Mouse (Mus musculus) urinary bladder, postnatal 14 days (tissue): ENCODE data around the gene Lactb.

ENCODE experiments used
- DNase-seq: peaks from one replicate; pipeline ENCODE4 v3.0.0; 2021; ENCODE audit warnings: low spot score

The Lactb gene

DNA sequence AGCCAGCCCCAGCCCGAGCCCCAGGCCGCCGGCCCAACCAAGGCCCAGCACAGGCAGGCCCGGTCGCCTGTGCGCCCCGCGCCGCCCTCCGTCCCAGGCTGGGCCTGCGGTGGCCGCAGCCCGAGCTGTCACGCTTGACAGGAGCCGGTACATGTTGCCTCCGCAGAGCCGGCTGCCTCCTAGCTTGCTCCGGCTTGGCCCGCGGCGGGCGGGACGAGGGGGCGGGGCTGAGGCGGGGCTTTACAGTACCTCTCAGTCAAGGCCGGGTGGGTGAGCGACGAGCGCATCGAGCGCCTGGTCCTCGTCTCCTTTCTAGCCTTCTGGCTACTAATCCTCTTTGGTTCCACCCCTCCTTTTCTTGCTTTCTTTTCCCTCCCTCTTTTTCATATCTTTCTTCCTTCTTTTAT lies at the start of gene Lactb:
Gene Lactb (minus strand): TSS at position 246 of the 407 bp plus-strand sequence.
- peak; percentile 97 for DNase-seq

DNA sequence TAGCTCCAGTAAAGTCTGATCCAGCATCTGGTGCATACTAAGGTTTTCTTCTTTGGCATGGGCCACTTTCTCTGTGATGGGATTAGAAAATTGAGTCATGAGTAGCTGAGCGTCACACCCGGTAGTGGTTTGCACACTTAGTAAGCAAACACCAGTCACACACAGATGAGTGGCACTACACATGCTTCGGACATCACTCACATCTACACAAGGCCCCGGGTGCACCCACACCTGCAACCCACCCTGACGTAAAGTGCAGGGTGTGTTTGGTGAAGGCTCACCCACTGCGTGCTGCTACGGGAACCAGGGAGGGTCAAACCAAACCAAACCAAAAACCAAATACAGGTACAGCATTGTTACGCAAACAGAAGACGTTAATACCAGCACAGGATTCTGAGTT lies 48.1 kb upstream of the Lactb start:
- no peak for DNase-seq

DNA sequence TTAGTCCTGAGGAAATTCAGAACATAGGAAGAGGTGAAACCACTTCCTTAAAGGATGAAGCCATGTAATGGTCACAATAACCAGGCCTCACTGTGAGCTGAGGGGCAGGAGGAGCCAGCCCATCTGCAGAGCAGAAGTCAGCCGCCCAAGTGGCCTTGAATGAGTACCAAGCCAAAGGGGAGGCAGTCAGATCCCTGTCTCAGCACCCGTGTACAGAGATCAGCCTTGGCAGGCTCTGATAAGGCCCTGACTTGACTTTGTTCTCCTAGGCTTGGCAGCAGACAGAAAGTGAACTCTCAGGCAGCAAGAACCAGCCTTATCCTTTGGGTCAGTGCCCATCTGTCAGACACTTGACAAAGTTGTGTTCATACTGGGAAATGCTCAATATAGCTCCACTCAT lies 44.8 kb upstream of the Lactb start:
- DNase-seq, result no peak

DNA sequence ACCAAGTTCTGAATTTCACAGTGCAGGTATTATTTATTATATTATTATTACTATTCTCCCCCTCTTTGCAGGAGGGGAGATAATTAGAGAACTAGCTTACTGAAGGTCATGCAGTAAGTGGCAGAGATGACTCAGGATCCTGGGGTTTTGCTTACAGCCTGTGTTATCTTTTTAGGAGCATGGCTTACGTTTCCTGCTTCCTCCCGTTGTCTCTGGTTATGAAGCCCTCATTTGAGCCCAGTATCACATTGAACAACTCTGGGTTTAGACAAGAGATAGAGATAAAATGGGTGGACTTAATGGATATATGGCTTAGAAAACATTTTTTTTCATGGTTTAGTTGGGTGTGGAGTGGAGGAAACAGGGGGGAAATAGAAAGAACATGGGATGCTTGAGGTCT lies 38.2 kb upstream of the Lactb start:
- no peak for DNase-seq

DNA sequence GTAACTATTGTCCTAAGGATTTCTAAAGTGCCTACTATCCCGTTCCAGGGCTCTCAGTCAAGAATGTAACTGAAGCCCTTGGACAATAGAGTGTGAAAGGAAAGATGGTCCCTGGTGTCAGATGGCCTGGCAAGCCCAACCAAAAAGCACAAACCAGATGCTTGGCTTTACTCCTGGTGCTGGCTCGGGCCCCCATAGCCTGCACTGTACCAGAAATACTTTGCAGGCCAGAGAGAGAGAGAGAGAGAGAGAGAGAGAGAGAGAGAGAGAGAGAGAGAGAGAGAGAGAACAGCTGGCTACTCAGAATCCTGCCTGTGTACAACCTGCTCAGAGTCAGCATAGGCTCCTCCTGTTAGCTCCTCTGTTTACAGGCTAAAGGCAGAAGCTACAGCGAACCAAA lies 37.2 kb upstream of the Lactb start:
- DNase-seq, result peak; percentile 47

DNA sequence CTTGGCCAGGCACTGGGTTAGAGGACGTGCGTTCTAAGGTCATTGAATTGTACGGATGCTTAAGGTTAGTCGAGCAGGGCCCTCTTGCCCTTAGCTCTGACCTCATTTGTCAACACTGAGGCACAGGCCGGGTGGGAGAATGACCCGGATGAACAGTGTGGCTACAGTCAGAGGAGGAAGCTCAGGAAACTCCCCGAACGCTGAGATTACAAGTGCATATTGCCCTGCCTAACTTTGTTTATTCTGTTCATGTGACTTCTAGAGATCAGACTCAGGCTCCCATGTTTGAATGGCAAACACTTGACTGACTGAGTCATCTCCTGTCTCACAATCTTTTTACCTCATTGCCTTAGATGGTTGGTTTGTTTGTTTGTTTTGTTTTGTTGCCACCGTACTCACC lies 36.2 kb upstream of the Lactb start:
- DNase-seq, result no peak

DNA sequence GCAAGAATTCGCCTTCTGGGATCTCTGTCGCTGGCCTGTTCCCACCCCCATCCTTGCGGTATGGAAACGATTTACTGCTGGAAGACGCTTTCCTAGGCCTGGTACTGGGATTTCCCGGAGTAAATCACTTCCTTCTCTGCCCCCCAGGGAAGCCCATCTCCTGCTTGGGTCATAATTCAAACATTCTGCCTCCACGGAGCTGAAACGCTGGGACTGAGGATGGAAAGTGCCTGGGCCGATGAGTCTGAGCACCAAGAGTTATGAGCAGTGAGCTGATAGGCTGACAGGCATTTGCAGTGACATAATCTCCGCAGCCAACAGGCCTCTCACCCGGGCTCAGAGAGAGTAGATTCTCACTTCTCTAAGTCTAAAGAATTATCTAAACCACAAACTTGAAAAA lies 33.5 kb upstream of the Lactb start:
- no peak for DNase-seq

GRCm38 (mm10) chr9:67006376-67006775 lies 31.1 kb upstream of the Lactb start:
- no peak for DNase-seq

GRCm38 (mm10) chr9:67005161-67005742 lies 30.0 kb upstream of the Lactb start:
- no peak for DNase-seq

- DNase-seq, result no peak
Observed at GRCm38 (mm10) chr9:67003656-67004055, 28.4 kb upstream of the Lactb start.

DNA sequence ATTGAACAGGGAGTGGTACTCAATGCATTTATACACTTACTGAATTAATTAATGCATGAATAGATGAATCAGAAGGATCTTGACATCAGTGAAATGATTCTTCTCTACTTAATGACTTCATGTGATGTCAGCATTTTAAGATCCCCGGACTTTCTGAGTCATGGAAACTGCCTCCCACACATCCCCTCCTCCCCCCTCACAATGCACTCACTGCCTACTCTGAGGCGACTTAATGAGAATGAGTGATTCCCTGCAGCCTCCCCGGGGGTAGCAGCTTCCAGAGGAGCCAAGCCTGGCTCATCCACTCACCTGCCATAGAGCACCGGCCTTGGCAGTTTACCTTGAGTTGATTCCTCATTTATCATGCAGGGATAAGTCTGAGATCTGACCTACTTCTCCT lies 27.9 kb upstream of the Lactb start:
- no peak for DNase-seq

DNA sequence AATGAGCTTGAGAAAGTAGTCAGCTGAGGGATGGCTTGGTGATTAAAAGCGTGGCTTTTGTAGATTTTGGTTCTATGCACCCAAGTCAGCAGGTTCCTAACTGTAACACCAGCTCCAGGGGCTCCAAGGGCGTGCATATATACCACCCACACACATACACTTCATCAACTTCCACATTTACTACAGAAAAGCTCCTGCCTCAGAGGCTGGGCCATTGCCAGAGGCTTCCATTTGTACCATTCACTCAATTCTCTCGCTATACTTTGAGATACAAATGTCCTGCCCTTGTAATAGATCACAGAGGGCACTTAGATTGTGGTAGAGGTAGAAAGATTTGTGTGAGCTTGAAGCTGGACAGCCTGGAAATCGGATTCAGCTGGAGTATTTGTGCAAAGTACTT lies 26.2 kb upstream of the Lactb start:
- DNase-seq, result no peak

GRCm38 (mm10) chr9:67001050-67001449 lies 25.8 kb upstream of the Lactb start:
- peak; percentile 83 for DNase-seq

- no peak for DNase-seq
Observed at GRCm38 (mm10) chr9:66999698-67000097, 24.4 kb upstream of the Lactb start.

- DNase-seq, result no peak
Observed at GRCm38 (mm10) chr9:66991750-66992410, 16.6 kb upstream of the Lactb start.

DNA sequence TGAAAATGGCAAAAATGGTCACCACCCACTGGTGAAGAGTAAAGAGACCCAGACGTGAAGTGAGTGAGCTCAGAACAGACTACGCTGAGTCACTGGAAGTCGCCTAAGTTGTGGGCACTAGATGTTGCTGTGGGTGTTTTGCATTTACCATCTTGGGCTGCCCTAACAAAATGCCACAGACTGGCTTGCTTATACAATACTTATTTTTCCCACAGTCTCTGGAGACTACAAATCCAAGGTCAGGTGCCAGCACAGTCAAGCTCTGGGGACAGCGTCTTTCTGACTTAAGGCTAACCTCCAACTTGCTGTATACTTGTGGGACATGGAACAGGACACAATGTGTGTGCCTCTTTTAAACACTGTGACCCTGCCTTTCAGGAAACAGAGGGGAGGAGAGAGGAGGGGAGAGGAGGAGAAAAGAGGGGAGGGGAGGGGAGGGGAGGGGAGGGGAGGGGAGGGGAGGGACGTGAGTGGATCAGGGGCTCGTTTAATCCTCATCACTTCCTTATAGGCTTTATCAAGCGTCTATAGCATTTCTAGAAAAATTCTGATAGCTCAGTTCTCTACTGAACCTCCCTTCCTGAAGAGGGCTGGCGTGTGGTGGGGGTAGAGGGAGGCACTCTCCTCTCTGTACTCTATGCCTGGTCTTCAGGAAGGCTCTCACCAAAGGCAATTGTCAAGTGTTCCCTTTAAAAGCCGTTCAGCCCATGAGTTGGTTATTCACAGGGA lies 15.9 kb upstream of the Lactb start:
- no peak for DNase-seq

DNA sequence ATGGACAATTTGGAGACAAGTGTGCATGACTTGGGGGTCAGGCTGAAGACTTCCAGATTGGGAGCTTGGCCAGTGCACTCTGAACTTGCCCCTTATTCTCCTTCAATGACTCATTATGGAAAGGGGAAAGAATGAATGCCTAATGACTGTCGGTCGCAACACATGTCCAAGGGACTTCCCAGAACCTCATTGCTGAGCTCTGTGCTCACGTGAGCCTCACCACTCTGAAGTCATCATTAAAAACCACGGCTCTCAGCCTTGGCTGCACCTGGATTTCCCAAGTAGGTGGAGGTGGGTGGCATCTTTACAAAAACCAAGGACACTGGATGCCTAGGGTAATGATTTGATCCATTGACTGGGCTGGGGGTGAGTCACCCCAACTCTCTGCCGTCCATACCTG lies 14.8 kb upstream of the Lactb start:
- no peak for DNase-seq

- DNase-seq, result no peak
Observed at GRCm38 (mm10) chr9:66989581-66989980, 14.3 kb upstream of the Lactb start.

GRCm38 (mm10) chr9:66988888-66989414 lies 13.7 kb upstream of the Lactb start:
- peak; percentile 50 for DNase-seq

GRCm38 (mm10) chr9:66988198-66988887 lies 13.1 kb upstream of the Lactb start:
- DNase-seq, result no peak

GRCm38 (mm10) chr9:66985377-66985776 lies 10.1 kb upstream of the Lactb start:
- DNase-seq, result no peak

DNA sequence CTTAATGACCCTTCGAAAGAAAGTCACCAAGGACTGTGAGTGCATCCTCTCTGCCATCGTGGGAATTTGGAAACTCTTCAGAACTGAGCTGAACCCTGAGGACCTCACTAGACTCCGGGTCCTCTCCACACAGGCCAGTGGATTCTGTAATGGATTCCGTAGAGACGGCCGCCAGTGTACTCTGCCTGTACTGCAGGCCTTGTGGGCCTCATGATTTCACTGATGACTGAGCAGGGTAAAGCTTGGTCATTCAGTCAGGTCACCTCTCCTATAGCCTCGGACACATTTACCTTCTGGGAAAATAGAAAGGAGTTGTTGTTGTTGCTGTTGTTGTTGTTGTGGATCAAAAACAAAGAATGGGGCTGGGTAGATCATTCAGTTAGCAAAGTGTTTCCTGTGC lies 6.8 kb upstream of the Lactb start:
- no peak for DNase-seq

- peak; percentile 77 for DNase-seq
Observed at GRCm38 (mm10) chr9:66980458-66980857, 5.2 kb upstream of the Lactb start.
